Mouse (Mus musculus): Measurements from ENCODE around the gene Lpar3.
"Not testable (repeated sequence)": the region's sequence is repeated elsewhere in the genome, so short reads cannot be mapped to it uniquely, and the experiment has no call there.

Gene Lpar3

GRCm38 (mm10) chr3:146220776-146221486 is at the start of gene Lpar3:
Gene Lpar3 (plus strand): TSS chr3:146220963.
- DNase-seq = peak; percentile 11 to 18

- DNase-seq = no peak
Measured at GRCm38 (mm10) chr3:146173030-146173429, 47.7 kb upstream of the Lpar3 start.

- no peak for DNase-seq
Measured at GRCm38 (mm10) chr3:146174215-146174614, 46.5 kb upstream of the Lpar3 start.

- no peak for DNase-seq
Measured at GRCm38 (mm10) chr3:146177295-146177694, 43.5 kb upstream of the Lpar3 start.

GRCm38 (mm10) chr3:146177748-146178582 is 42.8 kb upstream of the Lpar3 start:
- DNase-seq = peak; percentile 57 to 77

GRCm38 (mm10) chr3:146180341-146180740 is 40.4 kb upstream of the Lpar3 start:
- DNase-seq = no peak

- no peak for DNase-seq
Measured at GRCm38 (mm10) chr3:146180986-146181385, 39.8 kb upstream of the Lpar3 start.

- peak; percentile 11 to 35 for DNase-seq
Measured at GRCm38 (mm10) chr3:146184992-146185657, 35.6 kb upstream of the Lpar3 start.

GRCm38 (mm10) chr3:146186033-146186432 is 34.7 kb upstream of the Lpar3 start:
- DNase-seq = no peak

- DNase-seq = no peak
Measured at GRCm38 (mm10) chr3:146189933-146190332, 30.8 kb upstream of the Lpar3 start.

GRCm38 (mm10) chr3:146192507-146192906 is 28.3 kb upstream of the Lpar3 start:
- DNase-seq = no peak

GRCm38 (mm10) chr3:146195153-146195552 is 25.6 kb upstream of the Lpar3 start:
- DNase-seq = no peak

GRCm38 (mm10) chr3:146196301-146196700 is 24.5 kb upstream of the Lpar3 start:
- no peak for DNase-seq

GRCm38 (mm10) chr3:146196780-146197743 is 23.7 kb upstream of the Lpar3 start:
- no peak for DNase-seq

- no peak for DNase-seq
Measured at GRCm38 (mm10) chr3:146197785-146198184, 23.0 kb upstream of the Lpar3 start.

- no peak for DNase-seq
Measured at GRCm38 (mm10) chr3:146198803-146199481, 21.8 kb upstream of the Lpar3 start.

- no peak for DNase-seq
Measured at GRCm38 (mm10) chr3:146199486-146199885, 21.3 kb upstream of the Lpar3 start.

- DNase-seq = no peak
Measured at GRCm38 (mm10) chr3:146204375-146204774, 16.4 kb upstream of the Lpar3 start.

GRCm38 (mm10) chr3:146205305-146205704 is 15.5 kb upstream of the Lpar3 start:
- DNase-seq = no peak

- no peak for DNase-seq
Measured at GRCm38 (mm10) chr3:146206635-146207034, 14.1 kb upstream of the Lpar3 start.

GRCm38 (mm10) chr3:146207440-146207839 is 13.3 kb upstream of the Lpar3 start:
- DNase-seq = no peak

GRCm38 (mm10) chr3:146209759-146210158 is 11.0 kb upstream of the Lpar3 start:
- DNase-seq = not testable (repeated sequence)

All from cerebellum, adult 18-20 months (tissue).